Mouse (Mus musculus) frontal cortex, adult (tissue): ENCODE results near the gene Dcst1.

ENCODE experiments used
- ATAC-seq: cut with Nextera tagmentation; 2 replicates; pipeline ENCODE4 v1.9.2; 2017; ENCODE audit warnings: mild to moderate bottlenecking, moderate library complexity, mixed read lengths; ENCODE audit not compliant: low TSS enrichment

Gene Dcst1

DNA sequence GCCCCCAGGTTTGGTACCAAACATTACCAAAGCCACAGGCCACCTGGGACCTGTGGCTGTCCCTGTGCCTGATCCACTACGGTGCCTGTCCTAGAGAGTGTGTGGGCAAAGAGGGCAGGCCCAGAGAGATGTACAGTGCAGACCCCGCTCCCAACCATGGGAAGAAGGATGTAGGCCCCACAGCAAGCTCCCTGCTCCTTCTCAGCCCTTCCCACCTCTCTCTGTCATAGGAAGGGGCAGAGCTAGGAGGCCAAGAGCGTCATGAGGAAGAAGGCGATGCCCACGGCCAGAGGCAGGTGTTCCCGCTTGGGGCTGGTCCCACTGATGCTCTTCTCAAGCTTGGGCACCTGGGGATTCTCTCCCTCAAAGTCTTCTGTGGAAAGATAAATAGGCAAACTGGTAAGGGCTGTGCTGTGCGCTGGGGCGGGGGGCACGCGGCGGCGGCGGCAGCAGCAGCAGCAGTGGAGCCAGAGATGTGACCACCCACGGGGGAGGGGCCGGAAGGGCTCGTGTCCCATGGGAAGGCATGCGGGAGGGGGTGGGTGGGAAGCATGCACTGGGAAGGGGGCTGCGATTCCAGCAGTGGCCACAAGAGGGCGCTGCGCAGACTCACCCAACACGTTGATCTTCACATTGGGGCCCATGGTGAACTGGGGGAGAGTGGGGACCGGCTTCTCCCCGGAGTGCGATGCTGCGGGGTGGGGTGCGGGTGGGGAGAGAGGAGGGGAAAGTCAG is 49.7 kb downstream of the Dcst1 start:
- no peak for ATAC-seq

GRCm38 (mm10) chr3:89314791-89315190 is 50.3 kb downstream of the Dcst1 start:
- ATAC-seq: no peak

DNA sequence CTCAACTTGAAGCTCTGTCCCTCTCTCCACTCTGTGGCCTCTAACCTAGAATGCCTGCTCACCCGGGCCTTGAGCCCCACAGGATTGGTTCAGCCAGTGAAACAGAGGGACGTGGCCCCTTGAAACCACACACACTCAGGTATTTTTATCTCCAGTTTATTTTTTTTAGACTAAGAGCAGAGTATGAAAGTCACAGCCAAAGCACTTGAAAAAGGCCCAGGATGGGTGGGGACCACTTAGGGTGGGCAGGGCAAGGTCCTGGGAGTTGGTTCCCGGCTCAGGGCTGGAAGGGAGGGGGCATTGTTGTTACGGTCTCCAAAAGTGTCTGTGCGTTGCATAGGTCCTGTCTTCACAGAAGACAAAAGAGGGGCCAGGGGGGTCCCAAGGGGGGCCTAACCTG is 50.7 kb downstream of the Dcst1 start:
- ATAC-seq: no peak

DNA sequence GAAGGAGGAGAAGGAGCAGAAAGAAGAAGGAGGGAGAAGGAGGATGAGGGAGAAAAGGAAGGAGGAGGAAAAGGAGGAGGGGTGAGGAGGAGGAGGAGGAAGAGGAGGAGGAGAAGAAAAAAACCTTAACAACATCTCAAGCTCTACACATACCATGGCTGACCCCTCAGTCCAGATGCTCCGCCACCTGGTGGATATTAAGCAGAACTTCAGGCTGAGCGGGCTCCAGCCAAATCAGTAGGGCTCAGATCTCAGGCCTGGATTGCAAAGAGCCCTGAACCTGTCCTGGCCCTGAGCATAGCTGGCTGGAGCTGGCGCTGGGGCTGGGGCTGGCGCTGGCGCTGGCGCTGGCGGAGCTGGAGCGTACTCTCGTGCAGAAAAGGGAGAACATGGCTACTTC is 57.0 kb downstream of the Dcst1 start:
- ATAC-seq: peak; percentile 86

DNA sequence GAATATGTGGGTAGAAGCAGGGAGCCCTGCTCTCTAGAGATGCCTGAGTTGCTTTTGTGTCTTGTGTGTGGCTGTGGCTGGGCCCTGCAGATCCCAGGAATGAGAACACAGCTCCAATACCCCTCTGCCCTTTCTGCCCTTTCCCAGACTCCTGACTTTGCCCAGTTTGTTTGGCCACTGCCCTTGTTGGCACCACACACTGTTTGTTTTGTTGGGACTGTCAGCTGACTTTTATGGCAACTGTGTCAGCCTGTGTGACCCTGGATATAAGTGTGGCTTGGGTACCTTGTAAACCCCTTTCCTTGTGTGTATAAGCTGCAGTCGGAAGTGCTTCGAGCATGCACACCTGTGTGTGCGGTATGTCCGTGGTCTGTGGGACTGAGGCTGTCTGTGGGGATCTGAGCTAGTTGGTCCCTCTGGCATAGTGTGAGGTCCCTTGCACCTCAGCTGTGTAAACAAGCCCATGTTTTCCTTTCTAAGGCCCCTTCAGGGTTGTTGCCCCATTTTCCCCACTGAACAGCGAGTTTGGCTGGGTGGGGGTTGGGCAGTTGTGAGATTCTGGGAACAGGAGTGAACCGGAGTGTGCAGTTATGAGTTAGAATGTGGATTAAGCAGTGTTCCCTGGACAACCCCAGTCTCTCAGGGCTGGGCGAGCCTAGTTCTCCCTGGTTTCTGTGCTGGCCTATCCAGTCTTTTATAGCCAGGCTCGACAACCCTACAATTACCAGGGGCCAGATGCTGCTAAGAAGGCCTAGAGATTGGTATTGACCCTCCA is 59.3 kb downstream of the Dcst1 start:
- no peak for ATAC-seq

DNA sequence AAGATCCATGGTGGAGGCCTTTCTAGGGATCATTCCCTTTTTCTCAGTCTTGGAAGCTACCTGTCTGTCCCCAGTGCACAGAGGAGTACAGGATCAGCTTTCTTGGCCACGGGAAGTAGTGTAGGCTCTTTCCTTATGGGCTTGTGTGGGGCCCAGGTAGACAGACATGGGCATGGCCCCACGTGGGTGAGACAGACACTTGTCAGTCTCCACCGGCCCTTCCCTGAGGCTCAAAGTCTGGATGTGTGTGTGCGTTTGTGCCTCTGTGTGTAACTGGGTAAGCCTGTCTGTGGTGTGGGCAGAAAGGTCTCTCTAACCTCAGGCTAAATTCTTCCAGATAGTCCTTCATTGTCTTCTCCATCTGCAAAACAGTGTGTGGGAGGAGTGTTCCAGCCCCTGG is 59.9 kb downstream of the Dcst1 start:
- no peak for ATAC-seq

GRCm38 (mm10) chr3:89304440-89304839 is 60.6 kb downstream of the Dcst1 start:
- ATAC-seq: no peak

GRCm38 (mm10) chr3:89300514-89300913 is 64.5 kb downstream of the Dcst1 start:
- ATAC-seq: no peak
